Mouse (Mus musculus): ENCODE measurements around the gene Pvalb. TPM values are rescaled to one million over a fixed set of nuclear protein-coding genes. Genes with fewer than 3 reads are reported as not detected.

Gene Pvalb
- polyA plus RNA-seq, 1 experiment from 2014 or later = 1.0 TPM

GRCm38 (mm10) chr15:78157330-78157729 lies 48.9 kb downstream of the Pvalb start:
- Histone ChIP-seq H3K27me3 (0 out of 2 replicates have a peak, but pooled peaks cover 3% of the 10 kb centered on the region), H3K36me3 (no peaks in the 10 kb centered on the region), H3K9me3 (replicated peaks) (no peaks in the 10 kb centered on the region), H3K4me2 (no peak overlapping the region), H3K9ac (no peak overlapping the region), H3K4me1 (replicated peaks) (no peaks in the 10 kb centered on the region), H3K4me3 (no peak overlapping the region), H3K27ac (no peak overlapping the region)
- ATAC-seq (replicated peaks; ENCODE audit: insufficient number of reproducible peaks, insufficient read depth, low FRiP score, low read depth) = no peak
- WGBS = 76% methylated on average over 8 of the region's 8 CpGs

DNA sequence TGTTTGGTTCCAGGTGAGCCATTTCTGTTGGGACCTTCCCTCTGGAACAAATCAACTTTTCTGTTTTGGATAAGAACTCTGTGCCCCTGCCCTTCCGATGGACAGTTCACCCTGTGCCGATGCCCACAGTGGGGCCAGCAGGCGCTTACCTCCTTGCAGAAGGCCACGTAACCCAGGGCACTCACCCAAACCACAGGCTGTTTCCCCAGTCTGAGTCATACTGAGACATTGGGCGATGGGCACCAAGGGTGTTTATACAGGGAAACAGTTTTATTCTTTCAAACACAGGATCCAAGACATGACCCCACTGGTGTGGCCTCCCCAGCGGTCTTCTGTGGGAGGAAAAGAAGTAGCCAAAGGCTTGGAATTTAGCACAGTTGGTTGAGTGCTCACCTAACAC lies 50.8 kb downstream of the Pvalb start:
- Histone ChIP-seq H3K36me3 (no peaks in the 10 kb centered on the region), H3K27ac (no peak overlapping the region), H3K27me3 (peaks cover 5% of the 10 kb centered on the region; the same call in 1 of the 2 replicates), H3K4me3 (no peak overlapping the region), H3K4me2 (no peak overlapping the region), H3K9me3 (replicated peaks) (no peaks in the 10 kb centered on the region), H3K4me1 (replicated peaks) (no peaks in the 10 kb centered on the region), H3K9ac (no peak overlapping the region)
- ATAC-seq (replicated peaks; ENCODE audit: insufficient number of reproducible peaks, insufficient read depth, low FRiP score, low read depth) = no peak
- WGBS = 78% methylated on average over 6 of the region's 6 CpGs

GRCm38 (mm10) chr15:78153045-78153775 lies 53.0 kb downstream of the Pvalb start:
- H3K27ac ChIP-seq = no peak overlapping the region
- H3K27me3 ChIP-seq = peaks cover 11% of the 10 kb centered on the region; the same call in 1 of the 2 replicates
- H3K9ac ChIP-seq = no peak overlapping the region
- H3K9me3 ChIP-seq (replicated peaks) = no peaks in the 10 kb centered on the region
- H3K4me1 ChIP-seq (replicated peaks) = no peaks in the 10 kb centered on the region
- 54% methylated on average over 11 of the region's 11 CpGs for WGBS
- no peak overlapping the region for H3K4me2 ChIP-seq
- H3K36me3 ChIP-seq = no peaks in the 10 kb centered on the region
- H3K4me3 ChIP-seq = no peak overlapping the region
- ATAC-seq (replicated peaks; ENCODE audit: insufficient number of reproducible peaks, insufficient read depth, low FRiP score, low read depth) = no peak

DNA sequence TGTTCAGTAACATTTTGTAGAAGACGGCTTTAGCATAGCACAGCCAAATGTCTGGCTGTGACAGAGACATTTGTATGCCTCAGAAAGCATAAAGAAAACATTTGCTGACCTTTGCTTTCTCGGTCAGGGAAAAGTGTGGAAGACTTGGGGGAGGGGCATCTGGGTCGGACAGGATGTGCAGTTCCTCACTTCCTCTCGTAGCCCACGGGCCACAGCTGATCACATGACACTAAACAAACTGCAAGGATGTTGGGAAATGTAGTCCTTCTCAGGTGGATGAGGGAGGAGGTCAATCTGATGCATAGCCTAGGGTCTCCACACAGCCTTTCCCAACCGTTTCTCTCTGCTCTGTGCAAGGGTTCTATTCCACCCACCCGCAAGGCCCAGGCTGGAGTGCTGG lies 57.6 kb downstream of the Pvalb start:
- Histone ChIP-seq H3K4me3 (no peak overlapping the region), H3K36me3 (no peaks in the 10 kb centered on the region), H3K4me2 (no peak overlapping the region), H3K27me3 (peaks cover 8% of the 10 kb centered on the region; the same call in 1 of the 2 replicates), H3K9me3 (replicated peaks) (no peaks in the 10 kb centered on the region), H3K4me1 (replicated peaks) (no peaks in the 10 kb centered on the region), H3K27ac (no peak overlapping the region), H3K9ac (no peak overlapping the region)
- WGBS = 67% methylated on average over 7 of the region's 7 CpGs
- no peak for ATAC-seq (replicated peaks; ENCODE audit: insufficient number of reproducible peaks, insufficient read depth, low FRiP score, low read depth)

Other genes with a start within 250 kb of the Pvalb start
- gene Foxred2, start 249.7 kb downstream of the Pvalb start, polyA plus RNA-seq (2015; fragmentation: Nextera tagmentation; extraction: Ambion mirVana) = 0.48 and 1.2 TPM in 2 replicates
- 108 and 130 TPM in 2 replicates for gene Eif3d, start 235.6 kb downstream of the Pvalb start, polyA plus RNA-seq (2015; fragmentation: Nextera tagmentation; extraction: Ambion mirVana)
- 0.03 TPM in 1 of 2 replicates, not detected in the other for gene Cacng2, start 86.4 kb downstream of the Pvalb start, polyA plus RNA-seq (2015; fragmentation: Nextera tagmentation; extraction: Ambion mirVana)
- gene Ift27, start 32.3 kb downstream of the Pvalb start, polyA plus RNA-seq (2015; fragmentation: Nextera tagmentation; extraction: Ambion mirVana) = 38.1 and 49.9 TPM in 2 replicates
- gene Ncf4, start 38.4 kb upstream of the Pvalb start, polyA plus RNA-seq (2015; fragmentation: Nextera tagmentation; extraction: Ambion mirVana) = 4.0 and 4.7 TPM in 2 replicates
- gene Csf2rb2, start 99.3 kb upstream of the Pvalb start, polyA plus RNA-seq (2015; fragmentation: Nextera tagmentation; extraction: Ambion mirVana) = 0.42 and 0.54 TPM in 2 replicates
- 1.2 and 3.0 TPM in 2 replicates for gene Csf2rb, start 119.4 kb upstream of the Pvalb start, polyA plus RNA-seq (2015; fragmentation: Nextera tagmentation; extraction: Ambion mirVana)
- not detected in 2 replicates for gene Tex33, start 189.5 kb upstream of the Pvalb start, polyA plus RNA-seq (2015; fragmentation: Nextera tagmentation; extraction: Ambion mirVana)
- 22.6 and 38.7 TPM in 2 replicates for gene Tst, start 199.5 kb upstream of the Pvalb start, polyA plus RNA-seq (2015; fragmentation: Nextera tagmentation; extraction: Ambion mirVana)
- gene Mpst, start 200.0 kb upstream of the Pvalb start, polyA plus RNA-seq (2015; fragmentation: Nextera tagmentation; extraction: Ambion mirVana) = 1.3 and 1.5 TPM in 2 replicates
- gene Kctd17, start 222.2 kb upstream of the Pvalb start, polyA plus RNA-seq (2015; fragmentation: Nextera tagmentation; extraction: Ambion mirVana) = 19.1 and 28.5 TPM in 2 replicates